Mouse (Mus musculus) left cerebral cortex, postnatal 25 days (tissue): ENCODE results near the gene Mrap2. TPM values are rescaled to one million over a fixed set of nuclear protein-coding genes. Genes with fewer than 3 reads are reported as not detected.
"Not testable (repeated sequence)": the region's sequence is repeated elsewhere in the genome, so short reads cannot be mapped to it uniquely, and the experiment has no call there.

Source experiments
- DNase-seq, 2 experiments: peaks; one replicate each; pipeline ENCODE4 v3.0.0; 2022; ENCODE audit warnings: low spot score in 2 of 2, mixed read lengths in 1 of 2
- intact Hi-C: fragments of 180-260 bp; cut with DNase I; formaldehyde crosslinking; loops from one replicate; pipeline ENCODE4 v1.15.1; 2025
- total RNA-seq, 2 experiments: library from RNA; stranded (reverse); gene quantifications; 2 replicates each; pipeline ENCODE4 v1.2.3; 2021

The Mrap2 gene
- total RNA-seq = 1 to 10 TPM; 4.2 to 5.7 TPM

DNA sequence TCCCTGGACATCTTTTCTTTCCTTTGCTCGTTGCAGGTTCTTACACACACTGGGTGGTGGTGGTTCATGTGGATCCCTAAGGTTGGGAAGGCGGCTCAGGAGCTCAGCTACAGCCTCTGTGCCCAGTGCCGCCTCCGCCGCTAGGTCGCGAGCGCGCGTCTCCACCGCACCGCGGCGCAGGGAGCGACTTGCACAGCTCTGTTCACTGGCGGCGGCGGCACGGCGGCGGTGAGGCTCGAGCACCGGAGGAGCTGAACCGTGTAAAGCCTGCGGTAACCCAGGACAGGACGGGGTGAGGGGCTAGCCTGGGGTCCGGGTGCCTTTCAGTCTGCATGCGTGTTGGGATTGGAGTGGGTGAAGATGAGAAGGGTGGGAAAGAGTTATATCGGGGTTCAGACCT is at the start of gene Mrap2:
Mrap2 (plus strand) TSS at position 201 of the 400 bp plus-strand sequence.
- peak; percentile 70 to 78 for DNase-seq
- intact Hi-C loops = no loop called here

DNA sequence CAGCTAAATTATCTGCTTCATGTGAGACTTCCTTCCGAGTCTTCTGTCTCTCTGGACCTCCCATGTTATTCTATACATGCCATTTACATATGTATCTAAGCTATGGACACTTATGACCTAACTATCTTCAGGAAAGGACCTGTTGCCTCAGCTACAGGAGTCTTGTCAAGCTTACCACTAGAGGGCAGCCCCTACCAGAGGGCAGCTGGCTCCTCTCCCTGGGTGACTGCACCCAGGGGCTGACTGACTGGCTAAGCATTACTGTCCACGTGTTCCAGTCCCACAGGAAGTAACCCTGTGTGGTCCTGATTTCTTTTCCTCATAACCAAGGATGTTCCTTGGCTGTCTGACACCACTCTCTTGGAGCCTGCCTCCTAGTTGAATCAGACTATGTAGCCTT is 46.1 kb upstream of the Mrap2 start:
- DNase-seq = peak; percentile 40 to 42
- intact Hi-C loops = loop anchor here (5.0 kb wide), 1 partner anchor 149 kb away; no protein-coding TSS in a partner anchor

DNA sequence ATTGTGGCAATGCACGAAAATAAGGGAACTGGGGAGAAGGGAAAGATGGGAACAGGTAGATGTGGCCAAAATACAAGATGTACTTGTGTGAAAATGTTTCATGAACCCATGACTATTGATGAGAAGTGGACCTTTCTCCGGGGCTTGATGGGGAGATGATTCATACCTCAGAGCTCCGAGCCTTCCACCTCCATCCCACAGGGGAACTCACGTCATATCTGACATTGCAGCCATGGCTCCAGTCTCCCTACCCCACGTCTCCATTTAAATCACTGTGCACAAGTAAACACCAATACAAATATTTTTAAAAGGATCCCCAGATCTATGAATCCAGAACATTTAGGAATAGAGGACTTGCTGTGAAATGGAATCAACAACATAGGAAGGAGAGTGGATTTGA is 29.1 kb upstream of the Mrap2 start:
- DNase-seq = peak in 1 of 2 experiments; percentile 7
- intact Hi-C loops = no loop called here

DNA sequence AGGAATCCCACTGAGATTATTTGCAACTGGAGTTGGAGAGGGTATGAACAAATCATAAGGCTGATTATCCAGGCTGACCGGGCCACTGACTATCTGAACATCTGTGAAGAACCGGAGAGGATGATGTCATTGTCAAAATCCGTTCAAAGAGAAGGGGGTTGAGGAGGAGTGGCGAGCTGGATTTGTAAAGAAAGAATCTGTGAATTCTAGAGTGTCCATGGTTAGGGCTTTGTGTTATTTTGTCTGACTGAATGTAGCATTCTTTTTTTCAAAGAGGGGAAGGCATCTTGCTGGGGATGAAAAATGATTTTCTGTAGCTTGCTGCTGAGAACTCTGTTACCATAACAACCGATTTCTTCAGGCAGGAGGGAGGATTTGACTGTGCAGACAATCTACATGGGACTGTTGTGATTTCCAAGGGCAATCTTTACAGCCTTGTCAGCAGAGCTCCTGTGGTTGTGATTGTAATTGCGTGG is 28.6 kb upstream of the Mrap2 start:
- peak; percentile 38 to 61 for DNase-seq
- intact Hi-C loops = no loop called here

DNA sequence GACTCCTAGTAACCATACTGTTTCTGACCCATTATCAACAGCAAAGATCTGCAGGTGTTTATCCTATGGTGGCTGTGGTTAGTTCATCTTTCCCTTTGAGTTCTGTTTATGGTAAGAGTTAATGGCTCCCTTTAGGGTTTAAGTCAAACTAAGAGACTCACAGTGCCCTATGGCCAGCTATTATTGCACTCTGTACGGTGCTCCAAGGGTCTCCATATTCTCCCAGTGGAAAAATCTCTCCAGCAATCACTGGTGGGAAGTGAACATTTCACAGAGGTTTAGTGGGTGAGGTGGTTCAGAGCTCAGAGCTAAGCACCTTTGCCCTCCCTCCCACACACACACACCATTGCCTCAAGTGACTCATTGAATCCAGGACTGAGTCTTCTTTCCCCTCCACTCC is 28.1 kb upstream of the Mrap2 start:
- intact Hi-C loops = no loop called here

DNA sequence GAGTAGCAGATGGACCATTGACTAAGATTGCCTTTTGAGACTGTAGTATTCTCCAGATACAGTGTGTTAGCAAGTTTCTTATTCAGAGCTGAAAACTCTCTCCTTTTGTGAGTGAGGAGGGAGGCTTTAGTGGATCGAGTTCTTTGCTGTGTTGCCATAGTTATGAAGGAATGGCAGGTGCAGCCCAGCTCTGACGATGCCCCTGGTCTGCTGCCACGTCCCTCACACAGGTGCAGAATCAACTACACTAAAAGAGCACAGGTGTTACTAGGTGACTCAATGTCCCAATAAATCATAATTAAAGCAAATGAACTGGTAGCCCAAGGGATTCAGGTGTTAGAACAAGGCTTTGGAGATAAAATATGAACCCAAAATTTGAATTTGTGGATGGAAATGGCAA is 25.1 kb upstream of the Mrap2 start:
- intact Hi-C loops = no loop called here
- DNase-seq = no peak

More for the DNA sequence above, 28.1 kb upstream of the Mrap2 start:
- no peak for DNase-seq

DNA sequence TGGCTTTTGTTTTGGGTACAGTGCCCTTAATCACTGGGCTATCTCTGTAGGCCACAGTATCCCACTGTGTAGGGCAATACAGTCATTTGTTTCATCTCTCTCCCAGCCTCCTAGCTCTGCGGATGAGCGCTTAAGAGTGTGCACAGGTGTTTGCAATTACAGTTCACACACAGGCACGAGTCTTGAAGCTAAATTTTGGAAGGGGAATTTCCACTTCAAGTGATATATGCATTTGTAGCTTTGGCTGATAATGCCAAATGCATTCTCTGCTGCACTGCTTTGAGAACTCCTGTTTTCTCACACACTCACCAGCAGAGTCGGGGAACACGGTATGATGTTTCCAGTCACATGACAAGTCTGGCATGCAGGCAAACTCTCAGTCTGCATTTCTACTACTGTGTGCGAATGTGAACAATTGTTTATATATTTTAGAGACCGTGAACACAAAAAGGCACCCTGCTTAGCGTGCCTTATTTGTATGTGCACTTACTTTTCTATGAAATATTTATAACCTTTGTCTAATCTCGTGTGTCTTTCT is 22.1 kb upstream of the Mrap2 start:
- intact Hi-C loops = no loop called here
- no peak for DNase-seq

DNA sequence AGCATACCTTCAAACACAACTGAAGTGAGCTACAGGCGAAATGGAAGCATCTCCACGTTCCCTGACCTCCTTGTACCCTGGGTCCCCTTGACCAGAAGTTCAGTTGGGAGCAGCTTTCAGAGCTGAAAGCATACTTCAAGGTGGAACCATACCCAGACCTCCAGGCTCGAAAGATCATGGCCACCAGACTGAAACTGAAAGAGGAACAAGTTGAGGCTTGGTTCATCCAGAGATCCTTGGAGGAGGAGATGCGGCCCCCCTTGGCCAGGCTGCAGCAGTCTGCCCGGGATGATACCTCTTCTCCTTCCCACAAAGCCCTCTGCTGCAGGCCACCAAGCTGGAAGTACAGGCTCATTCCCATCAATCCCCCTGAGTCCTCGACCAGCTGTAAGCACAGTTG is 17.1 kb upstream of the Mrap2 start:
- intact Hi-C loops, DNase-seq: not testable (repeated sequence)

DNA sequence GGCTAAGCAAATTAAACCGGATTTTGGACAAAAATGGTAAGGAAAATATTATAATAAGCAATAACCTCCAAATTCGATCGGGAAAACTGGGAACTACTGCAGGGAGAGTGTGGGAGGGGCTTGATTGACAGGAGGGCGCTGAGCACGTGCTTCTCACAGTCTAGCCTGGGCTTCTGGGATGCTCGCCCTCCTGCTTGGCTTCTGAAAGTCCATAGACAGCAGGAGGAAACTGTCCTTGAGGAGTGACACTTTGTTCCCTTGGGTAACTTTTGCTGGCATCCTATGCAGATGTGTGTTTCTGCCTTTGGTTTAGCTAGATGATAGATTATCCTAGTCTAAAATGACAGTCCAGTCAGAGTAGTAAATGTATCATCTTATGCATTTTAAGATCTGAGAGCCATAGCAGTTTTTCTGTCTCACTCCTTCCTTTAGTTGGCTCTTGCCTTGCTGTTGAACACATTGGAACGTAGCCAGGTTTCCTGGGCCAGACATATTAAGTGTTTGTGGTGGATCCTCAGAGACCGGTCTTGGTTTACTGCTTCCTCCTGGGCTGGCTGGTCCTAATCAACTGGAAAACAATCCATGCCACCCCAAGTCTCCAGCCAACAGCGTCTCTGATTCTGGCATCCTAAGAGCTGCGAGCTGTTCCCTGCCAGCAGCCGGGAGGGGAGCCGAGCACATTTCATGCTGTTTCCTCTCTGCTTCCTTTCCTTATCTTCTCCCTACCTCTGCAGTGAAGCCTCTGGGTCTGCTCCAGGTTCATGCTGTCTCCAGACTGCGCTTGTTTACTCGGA is 8.1 kb upstream of the Mrap2 start:
- DNase-seq = peak in 1 of 2 experiments; percentile 10

DNA sequence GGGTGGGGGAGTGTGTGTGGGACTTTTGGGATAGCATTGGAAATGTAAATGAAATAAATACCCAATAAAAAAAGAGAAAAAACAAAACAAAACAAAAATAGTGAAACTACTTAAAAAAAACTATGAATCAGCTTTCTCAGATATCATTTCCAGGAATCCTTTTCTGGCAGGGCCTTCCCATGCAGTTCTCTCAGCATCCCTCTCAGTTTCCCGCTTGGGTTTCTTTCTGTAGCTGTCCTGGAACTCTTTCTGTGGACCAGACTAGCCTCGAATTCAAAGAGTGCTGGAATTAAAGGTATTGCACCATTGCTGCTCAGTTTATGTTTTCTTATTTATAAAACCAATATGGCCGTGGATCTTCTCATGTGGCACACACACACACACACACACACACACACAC is 1.0 kb upstream of the Mrap2 start:
- no peak for DNase-seq
- intact Hi-C loops = no loop called here

More for the DNA sequence above, 8.1 kb upstream of the Mrap2 start:
- intact Hi-C loops = no loop called here

DNA sequence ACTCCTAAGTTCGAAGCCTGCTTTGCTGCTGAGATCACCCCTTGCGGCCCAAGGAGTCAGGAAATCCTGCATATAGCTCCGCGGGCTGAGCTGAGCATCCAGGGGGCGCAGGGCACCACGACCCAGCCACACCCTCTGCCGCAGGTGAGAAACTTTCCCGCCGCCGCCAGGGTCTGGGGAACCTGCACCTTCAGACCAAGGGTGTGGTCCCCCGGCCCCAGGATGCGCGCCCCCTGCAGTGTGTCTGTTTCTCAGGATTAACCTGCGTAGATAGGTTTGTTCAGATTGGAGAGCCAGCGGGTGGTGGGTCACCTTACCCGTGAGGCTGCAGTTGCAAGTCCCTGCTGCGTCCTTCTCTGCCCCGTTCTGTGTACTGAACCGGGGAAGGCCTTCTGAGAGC is 426 bp downstream of the Mrap2 start:
- DNase-seq = peak in 1 of 2 experiments; percentile 8
- intact Hi-C loops = no loop called here

DNA sequence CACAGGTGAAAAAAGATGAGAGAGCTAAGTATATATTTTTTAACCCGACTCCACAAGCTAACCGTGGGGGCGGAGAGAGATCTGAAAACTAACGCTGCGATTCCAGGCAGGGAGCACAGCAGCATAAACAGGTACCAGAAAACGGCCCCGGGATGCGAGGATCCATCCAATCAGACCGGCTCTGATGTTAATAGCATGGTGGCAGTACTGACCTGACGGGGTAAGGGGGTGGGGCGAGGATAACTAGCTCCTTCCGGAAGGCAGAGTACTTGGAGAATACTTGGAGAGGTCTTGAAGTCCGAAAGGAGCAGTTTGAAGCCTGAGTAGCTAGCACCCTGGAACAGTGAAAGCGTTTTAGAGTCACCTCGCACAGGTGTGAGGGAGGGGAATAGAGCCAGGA is 1.1 kb downstream of the Mrap2 start:
- no peak for DNase-seq
- intact Hi-C loops = no loop called here

DNA sequence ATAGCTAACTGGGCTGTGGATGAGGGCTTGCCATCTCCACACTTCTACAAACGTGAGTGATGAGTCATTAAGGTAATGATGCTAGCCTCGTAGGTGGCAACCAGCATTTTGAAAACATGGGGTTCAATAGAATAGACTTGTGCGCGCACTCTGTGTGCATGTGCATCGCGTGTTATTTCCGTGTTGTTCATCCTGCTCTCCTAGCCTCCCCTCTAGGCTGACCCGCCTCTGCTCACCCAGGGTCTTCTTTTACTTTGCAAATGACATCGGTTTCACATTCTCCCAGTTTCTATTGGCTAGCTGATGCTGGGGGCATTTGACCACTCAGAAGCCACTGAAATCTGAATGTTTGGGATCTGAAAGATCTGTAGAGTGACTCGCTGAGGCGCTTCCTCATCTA is 1.6 kb downstream of the Mrap2 start:
- DNase-seq = no peak
- intact Hi-C loops = no loop called here

DNA sequence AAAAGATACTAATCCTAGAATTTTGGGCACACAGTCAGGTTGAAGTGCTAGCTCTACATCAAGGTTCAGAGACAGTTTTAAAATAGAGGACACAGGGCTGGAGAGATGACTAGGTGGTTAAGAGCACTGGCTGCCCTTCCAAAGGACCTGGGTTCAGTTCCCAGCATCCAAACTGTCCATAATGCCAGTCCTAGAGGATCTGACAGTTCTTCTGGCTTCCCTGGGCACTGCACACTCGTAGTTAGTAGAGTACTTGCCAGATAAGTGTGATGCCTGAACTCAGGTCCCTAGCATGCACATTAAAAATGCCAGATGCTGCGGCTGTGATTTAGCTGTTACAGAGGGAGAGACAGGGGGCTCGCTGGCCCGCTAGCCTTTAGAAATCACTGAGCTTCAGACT is 2.3 kb downstream of the Mrap2 start:
- intact Hi-C loops = no loop called here
- DNase-seq = no peak

DNA sequence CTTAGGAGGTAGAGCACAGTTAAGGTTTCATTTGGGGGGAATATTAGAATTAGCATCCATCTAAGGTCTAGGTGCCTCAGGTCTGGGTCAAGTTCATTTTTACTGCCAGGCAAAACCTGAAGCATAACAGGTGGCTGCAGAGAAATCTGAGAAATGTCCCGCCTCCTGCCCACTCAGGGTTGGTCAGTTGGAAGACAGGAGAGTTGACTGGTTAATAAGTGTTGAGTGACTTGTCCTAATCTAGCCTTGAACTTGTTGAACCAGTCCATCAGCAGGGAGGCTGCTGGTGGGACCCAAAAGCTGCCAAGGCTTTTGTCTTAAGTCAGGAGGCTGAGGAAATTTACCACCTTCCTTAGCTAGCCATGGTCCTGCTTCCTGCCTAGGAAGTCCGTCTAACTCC is 3.8 kb downstream of the Mrap2 start:
- intact Hi-C loops = no loop called here
- no peak for DNase-seq

DNA sequence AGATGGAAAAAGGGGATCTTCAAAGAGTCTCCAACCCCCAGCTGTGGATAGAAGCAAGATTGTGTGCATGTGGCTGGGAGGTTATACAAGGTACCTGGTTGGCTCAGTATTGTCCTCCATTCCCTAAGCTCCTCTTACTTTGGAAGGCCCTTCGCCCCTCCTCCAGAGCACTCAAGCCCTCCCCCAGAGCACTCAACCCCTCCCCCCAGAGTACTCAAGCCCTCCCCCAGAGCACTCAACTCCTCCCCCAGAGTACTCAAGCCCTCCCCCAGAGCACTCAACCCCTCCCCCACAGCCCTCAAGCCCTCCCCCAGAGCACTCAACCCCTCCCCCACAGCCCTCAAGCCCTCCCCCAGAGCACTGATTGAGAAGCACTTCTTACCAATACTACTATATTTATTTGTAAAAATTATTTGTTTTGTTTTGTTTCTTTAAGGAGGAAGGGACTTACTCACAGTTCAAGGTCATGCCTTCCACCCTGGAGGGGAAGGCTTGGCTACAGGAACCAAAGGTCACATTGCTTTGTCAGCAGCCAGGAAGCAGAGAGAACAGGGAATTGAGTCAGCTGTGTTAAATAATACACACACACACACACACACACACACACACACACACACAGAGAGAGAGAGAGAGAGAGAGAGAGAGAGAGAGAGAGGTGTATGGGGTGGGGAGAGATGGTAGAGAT is 8.7 kb downstream of the Mrap2 start:
- DNase-seq = no peak
- intact Hi-C loops = no loop called here

DNA sequence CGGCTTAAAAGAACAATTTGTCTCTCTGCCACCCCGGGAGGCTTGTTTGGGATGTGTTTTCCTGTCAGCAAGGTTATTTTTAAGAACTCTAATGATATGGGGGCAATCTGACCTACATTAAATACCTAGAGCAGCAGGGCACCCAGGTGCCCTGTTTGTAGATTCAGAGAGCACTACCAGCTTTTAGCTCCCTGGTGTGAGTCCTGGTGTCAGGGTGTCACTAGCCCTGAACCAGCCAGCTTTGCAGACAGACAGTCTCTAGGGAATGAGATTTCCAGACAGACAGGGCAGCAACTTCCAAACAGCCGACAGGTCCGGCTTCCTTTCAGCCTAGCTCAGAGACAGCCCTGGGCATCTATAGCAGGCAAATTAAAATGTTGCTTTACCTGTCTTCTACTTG is 18.5 kb downstream of the Mrap2 start:
- intact Hi-C loops = no loop called here
- DNase-seq = no peak

DNA sequence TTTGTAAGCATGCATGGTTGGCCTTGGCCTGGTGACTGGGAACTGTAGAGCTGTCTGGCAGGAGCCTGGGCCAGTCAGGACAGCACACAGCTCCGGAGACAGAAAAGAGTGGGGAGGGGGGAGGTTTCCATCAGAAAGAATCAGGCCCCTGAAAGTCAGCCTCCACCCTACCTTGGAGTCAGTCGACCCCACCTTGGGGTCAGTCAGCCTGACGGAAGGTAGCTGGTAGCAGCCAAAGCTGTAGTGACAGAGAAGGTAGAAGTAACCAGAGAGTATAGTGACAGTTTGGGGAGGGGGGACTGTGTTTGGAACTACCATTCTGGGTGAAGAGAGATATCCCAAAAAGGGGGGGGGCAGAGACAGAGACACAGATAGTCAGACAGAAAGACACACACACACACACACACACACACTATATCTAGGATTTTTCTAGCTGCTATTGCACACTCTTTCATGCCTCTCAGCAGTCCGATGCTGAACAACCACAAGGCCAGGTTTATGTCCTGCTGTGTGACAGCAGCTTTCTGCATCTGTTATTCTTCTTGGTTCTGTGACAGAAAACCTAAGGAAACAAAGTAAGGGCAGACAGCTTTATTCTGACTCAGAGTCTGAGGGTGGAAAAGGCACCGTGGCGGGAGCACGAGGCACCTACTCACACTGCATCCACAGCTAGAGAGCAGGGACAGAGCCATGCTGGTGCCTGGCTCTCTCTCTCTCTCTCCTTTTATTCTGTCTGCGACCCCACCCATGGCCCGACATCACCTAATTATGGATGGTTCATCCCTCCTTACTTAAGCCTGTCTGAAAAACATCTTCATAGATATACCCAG is 23.1 kb downstream of the Mrap2 start:
- peak in 1 of 2 experiments; percentile 52 for DNase-seq
- intact Hi-C loops = no loop called here

DNA sequence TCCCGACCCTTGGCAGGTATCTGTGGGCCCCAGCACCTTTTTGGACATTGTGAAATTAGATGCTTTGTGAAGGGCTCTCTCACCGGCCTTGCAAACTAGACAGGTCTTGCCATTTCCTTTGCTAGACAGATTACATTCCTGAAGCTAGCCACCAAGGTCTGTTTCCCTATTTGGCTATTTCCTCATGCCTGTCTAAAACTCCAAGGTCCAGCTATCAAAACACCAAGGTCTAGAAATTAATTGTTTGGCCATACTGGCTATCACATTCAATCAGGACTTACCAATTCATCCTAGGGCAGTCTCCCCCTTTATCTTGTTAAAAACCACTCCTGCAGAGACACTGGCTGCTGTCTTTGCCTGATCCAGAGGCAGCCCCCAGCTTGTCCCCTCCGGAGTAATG is 23.9 kb downstream of the Mrap2 start:
- intact Hi-C loops = no loop called here
- DNase-seq = no peak

DNA sequence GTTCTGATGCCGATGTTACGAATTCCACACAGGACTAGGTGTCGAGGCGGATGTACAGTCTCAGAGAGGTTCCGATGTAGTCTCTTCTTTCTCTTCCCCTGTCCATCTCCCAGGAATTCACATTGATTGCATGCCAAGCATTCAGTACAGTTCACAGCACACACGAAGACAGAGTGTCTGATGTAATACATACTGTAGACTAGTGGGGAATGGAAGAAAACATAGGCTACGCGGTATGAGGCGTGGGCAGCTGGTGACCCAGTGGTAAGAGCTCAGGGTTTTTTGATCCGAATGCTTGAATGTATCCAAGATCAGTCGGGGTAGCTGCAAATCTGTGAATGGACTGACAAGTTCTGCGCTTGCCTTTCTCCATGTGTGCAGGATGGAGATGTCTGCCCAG is 25.0 kb downstream of the Mrap2 start:
- no peak for DNase-seq
- intact Hi-C loops = no loop called here
